Mouse (Mus musculus): ENCODE measurements around the gene Ift81.
A peak's percentile ranks its signal among the peaks of the same experiment; 100 is the strongest.

Gene Ift81

GRCm38 (mm10) chr5:122543392-122543791 lies 70.9 kb downstream of the Ift81 start:
- no peak for DNase-seq

- no peak for DNase-seq
These were observed 72.4 kb downstream of the Ift81 start for GRCm38 (mm10) chr5:122541871-122542270.

GRCm38 (mm10) chr5:122538077-122538476 lies 76.2 kb downstream of the Ift81 start:
- no peak for DNase-seq

- no peak for DNase-seq
These were observed 76.7 kb downstream of the Ift81 start for GRCm38 (mm10) chr5:122537654-122538053.

- DNase-seq, result no peak
These were observed 80.4 kb downstream of the Ift81 start for GRCm38 (mm10) chr5:122533884-122534283.

- no peak for DNase-seq
These were observed 84.3 kb downstream of the Ift81 start for GRCm38 (mm10) chr5:122529913-122530604.

- no peak for DNase-seq
These were observed 85.0 kb downstream of the Ift81 start for GRCm38 (mm10) chr5:122529316-122529715.

GRCm38 (mm10) chr5:122528591-122528990 lies 85.7 kb downstream of the Ift81 start:
- DNase-seq, result no peak

- DNase-seq, result no peak
These were observed 86.6 kb downstream of the Ift81 start for GRCm38 (mm10) chr5:122527761-122528160.

- DNase-seq, result no peak
These were observed 87.2 kb downstream of the Ift81 start for GRCm38 (mm10) chr5:122526878-122527730.

DNA sequence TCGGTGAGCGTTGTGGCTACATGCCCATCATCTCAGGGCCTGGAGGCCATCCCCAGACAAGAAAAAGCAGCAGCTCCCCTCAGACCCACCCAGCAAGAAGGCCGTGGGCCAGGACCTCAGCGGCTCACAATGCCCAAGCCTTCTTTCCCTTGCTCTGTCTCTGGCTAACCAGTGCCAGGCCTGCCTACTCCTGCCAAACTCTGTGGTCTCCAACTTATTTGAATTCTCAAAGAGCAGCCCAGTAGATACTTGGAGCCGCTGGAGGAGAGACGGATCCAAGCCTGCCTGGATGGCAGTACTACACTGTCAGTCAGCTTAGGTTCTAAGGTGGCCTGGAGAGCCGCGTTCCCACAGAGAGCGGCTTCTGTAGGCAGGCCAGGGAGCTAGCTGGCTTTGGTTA lies 87.9 kb downstream of the Ift81 start:
- DNase-seq, result no peak

GRCm38 (mm10) chr5:122525238-122525931 lies 88.9 kb downstream of the Ift81 start:
- DNase-seq, result no peak

GRCm38 (mm10) chr5:122524854-122525237 lies 89.5 kb downstream of the Ift81 start:
- DNase-seq, result no peak

DNA sequence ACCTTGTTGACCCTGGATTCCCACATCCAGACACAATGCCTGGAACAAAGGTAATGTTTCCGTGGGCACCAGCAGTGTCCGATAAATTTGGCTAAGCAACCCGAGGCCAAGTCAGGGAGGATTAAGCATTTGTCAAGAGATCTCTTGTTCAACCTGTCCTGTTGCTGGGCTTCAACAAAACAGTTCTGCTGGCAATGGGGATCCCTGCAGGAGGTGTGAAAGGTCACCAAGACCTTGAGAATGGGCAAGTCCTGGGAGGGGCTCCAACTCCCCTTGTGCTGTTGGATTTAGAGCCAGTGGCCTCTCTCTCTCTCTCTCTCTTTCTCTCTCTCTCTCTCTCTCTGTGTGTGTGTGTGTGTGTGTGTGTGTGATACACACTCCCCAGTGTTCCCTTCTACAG lies 90.1 kb downstream of the Ift81 start:
- DNase-seq, result no peak

DNA sequence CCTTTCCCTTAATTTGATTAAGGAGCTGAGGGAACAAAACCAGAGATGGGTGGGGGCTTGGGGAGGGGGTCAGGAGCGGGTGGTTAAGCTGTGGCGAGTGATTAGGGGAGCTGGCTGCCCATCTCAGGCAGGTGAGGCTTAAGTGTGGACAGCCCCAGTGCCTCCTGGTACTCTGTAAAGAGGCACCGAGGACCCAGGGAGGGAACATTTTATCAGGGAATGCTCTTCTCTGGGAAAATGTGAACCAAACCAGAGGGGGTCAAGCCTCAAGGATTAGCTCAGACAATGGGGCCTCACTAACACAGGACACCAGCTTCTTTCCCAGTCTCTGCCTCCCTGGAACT lies 93.2 kb downstream of the Ift81 start:
- DNase-seq, result no peak

- no peak for DNase-seq
These were observed 93.8 kb downstream of the Ift81 start for GRCm38 (mm10) chr5:122520254-122521129.

- DNase-seq, result no peak
These were observed 95.2 kb downstream of the Ift81 start for GRCm38 (mm10) chr5:122519043-122519660.

DNA sequence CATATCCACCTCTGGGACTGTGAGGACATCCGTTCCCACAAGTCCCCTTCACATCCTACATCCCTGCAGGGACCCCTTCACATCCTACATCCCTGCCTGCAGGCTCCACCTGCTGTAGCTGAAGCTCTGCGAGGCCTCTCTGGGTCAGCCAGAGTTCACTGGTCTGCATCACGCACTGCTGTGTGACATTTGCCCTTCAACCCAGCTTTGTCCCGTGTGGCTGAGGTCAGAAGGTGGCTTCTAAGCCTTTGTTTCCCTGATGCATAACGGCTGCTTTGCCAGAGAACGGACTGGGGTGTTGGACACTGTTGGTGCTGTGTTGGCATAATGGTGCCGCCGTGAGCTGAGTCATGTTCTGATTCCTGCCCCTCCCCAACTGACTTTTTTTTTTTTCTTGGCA lies 96.1 kb downstream of the Ift81 start:
- DNase-seq, result no peak

DNA sequence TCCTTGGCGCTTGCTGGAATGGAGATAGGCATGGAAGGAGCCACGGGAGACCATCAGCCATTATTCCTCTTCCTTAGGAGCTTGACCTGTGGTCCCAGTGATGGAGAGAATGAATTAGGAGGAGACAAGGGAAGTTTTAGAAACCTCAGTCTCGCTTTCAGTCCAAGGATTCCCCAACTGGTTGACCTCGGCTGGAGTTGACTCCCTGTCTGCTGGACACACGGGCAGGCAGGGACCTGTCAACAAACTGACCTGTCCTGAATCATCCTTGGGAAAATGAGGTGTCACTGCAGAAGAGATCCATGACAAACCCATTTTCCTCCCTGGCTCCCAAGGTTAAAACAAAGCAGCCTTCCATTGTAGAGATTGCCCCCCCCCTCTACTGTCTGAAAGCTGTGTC lies 97.4 kb downstream of the Ift81 start:
- no peak for DNase-seq

- peak; percentile 32 for DNase-seq
These were observed 98.1 kb downstream of the Ift81 start for GRCm38 (mm10) chr5:122516029-122516730.

DNA sequence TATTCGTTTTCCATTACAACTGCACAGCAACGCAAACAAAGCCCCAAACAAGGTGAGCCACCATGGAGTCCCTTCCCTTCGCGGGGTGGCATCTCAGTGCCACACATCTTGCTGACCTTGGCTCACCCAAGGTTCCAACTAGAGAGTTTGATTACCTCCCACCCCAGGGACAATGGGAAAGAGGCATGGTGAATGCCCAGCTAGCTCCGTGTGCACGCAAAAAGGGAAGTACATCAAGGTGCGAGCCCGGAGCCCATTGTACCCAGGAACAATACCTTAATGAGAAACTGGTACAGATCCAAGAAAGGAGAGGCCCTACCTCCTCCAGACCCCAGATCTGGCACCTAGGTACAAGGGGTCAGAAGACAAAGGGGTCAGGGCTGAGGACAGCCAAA lies 100.2 kb downstream of the Ift81 start:
- DNase-seq, result no peak

Measured in retina, postnatal 1 day (tissue).